Mouse (Mus musculus): Measurements from ENCODE around the gene Fancc. TPM values are rescaled to one million over a fixed set of nuclear protein-coding genes. Genes with fewer than 3 reads are reported as not detected.

Fancc gene
- polyA plus RNA-seq, 1 experiment from 2014 or later = 23.7 TPM

- H3K27ac ChIP-seq = no peak overlapping the region
- 74% methylated on average over 5 of the region's 5 CpGs for WGBS
- H3K36me3 ChIP-seq = peaks cover 24% of the 10 kb centered on the region
- no peaks in the 10 kb centered on the region for H3K27me3 ChIP-seq
- no peak overlapping the region for H3K4me3 ChIP-seq
- peaks cover 50% of the 10 kb centered on the region for H3K4me1 ChIP-seq
- no peak for ATAC-seq (ENCODE audit: insufficient number of reproducible peaks, insufficient read depth, low FRiP score, low TSS enrichment)
- H3K9me3 ChIP-seq = no peaks in the 10 kb centered on the region
- no peak overlapping the region for H3K9ac ChIP-seq
- H3K4me2 ChIP-seq (replicated peaks) = no peak overlapping the region
Observed at GRCm38 (mm10) chr13:63253147-63253546, 243.9 kb downstream of the Fancc start.

DNA sequence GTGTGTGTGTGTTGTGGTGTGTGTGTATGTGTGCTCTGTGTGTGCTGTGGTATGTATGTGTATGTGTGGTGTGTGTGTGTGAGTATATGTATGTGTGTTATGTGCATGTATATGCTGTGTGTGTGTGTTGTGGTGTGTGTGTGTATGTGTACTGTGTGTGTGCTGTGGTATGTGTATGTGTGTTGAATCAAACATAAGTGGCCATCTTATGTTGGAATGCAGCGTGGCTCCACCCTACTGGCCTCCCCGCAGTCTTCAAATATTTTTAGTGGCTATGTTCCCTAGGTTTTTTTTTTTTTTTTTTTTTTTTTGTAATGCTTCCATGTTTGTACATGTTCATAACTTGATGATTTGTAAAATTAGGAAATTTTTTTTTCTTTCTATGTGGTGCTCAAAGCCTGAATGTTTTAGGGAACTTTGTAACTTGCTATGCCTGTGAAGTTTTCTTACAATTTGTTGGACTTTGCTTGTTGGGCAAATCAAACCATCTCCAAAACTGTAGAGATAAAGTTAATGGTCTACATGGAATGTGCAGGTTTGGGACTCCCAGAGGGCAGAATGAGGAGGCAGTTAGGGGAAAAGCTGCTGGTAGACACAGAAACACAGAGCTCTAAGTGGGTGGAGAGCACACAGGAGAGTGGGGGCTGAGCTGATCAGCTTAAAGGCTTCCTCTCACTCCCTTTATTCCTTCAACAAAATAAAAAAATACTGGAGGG is 244.6 kb downstream of the Fancc start:
- ATAC-seq (ENCODE audit: insufficient number of reproducible peaks, insufficient read depth, low FRiP score, low TSS enrichment) = no peak
- no peak overlapping the region for H3K4me2 ChIP-seq (replicated peaks)
- 0 out of 2 replicates have a peak overlapping the region, but pooled peaks have one; percentile 75 for H3K27ac ChIP-seq
- no peaks in the 10 kb centered on the region for H3K9me3 ChIP-seq
- H3K9ac ChIP-seq = no peak overlapping the region
- H3K4me1 ChIP-seq = peaks cover 50% of the 10 kb centered on the region
- WGBS = 94% methylated on average over 2 of the region's 2 CpGs
- no peak overlapping the region for H3K4me3 ChIP-seq
- peaks cover 27% of the 10 kb centered on the region for H3K36me3 ChIP-seq
- no peaks in the 10 kb centered on the region for H3K27me3 ChIP-seq

DNA sequence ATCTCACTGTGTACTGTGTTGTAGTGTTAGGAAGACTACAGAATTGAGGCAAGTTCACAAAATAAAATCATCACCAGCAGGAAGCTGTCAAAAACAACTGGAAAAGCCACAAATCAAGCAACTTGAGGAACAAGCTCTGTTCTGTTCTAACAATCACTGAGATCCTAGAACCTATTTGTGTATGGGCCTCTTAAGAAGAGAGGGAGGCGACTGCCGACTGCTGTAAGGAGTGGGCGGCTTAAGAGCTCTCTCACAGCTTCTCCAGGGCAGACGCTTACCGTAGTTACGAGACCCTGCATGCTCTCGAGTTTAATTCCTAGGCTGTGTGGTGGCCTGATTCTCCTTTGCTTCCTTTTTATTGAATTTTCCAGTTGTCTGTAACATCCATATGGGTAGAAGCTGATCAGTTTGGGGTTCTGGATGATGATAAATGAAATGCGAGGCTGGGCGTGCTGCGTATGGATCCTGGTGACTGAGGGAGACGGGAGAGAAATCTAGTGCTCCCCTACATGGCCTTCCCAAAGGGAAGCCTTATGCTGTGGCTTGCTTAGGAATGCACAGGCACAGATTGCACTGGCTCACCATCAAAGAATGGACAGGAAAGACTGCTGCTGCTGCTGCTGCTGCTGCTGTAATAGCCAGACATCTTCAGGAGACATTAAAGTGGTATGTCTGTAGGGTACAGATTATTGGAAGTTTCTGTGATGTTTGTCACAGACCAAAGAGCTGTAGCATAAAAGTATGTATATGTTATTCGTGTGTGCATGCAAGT is 245.8 kb downstream of the Fancc start:
- Histone ChIP-seq H3K9ac (no peak overlapping the region), H3K4me2 (replicated peaks) (peak overlapping the region; percentile 18), H3K4me1 (peaks cover 58% of the 10 kb centered on the region), H3K27me3 (no peaks in the 10 kb centered on the region), H3K27ac (peak overlapping the region; percentile 75), H3K36me3 (peaks cover 19% of the 10 kb centered on the region), H3K9me3 (no peaks in the 10 kb centered on the region), H3K4me3 (no peak overlapping the region)
- WGBS = 56% methylated on average over 12 of the region's 12 CpGs
- ATAC-seq (ENCODE audit: insufficient number of reproducible peaks, insufficient read depth, low FRiP score, low TSS enrichment) = no peak

DNA sequence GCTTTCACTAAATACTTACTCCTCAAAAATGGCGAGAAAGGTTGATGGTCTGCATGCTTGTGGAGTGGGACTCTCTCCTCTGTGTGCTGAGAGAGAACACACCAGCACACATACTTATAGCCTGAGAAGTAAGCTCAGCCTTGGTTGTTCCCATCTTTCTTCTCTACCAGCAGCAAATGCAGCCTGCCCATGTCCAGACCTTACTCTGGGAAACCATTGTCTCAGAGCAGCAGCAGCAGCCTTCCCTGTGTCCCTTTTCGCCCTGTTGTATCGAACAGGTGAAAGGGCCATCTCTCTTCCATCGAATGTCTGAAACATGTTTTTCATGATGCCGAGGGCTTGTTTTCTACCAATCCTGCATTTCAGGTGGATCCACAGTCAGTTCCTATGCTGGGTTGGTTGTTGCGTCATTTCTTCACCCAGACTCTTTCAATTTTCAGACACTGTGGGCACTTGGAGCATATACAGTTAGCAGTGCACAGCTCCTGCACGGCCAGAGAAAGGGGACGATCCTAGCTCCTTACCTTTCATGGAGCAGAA is 246.6 kb downstream of the Fancc start:
- H3K27ac ChIP-seq = peak overlapping the region; percentile 75; the same call in 1 of the 2 replicates
- no peaks in the 10 kb centered on the region for H3K27me3 ChIP-seq
- peak overlapping the region; percentile 18 for H3K4me2 ChIP-seq (replicated peaks)
- H3K36me3 ChIP-seq = peaks cover 19% of the 10 kb centered on the region; the same call in 1 of the 2 replicates
- WGBS = 89% methylated on average over 8 of the region's 8 CpGs
- H3K9me3 ChIP-seq = no peaks in the 10 kb centered on the region
- H3K4me3 ChIP-seq = no peak overlapping the region
- ATAC-seq (ENCODE audit: insufficient number of reproducible peaks, insufficient read depth, low FRiP score, low TSS enrichment) = no peak
- peaks cover 61% of the 10 kb centered on the region for H3K4me1 ChIP-seq
- H3K9ac ChIP-seq = no peak overlapping the region

DNA sequence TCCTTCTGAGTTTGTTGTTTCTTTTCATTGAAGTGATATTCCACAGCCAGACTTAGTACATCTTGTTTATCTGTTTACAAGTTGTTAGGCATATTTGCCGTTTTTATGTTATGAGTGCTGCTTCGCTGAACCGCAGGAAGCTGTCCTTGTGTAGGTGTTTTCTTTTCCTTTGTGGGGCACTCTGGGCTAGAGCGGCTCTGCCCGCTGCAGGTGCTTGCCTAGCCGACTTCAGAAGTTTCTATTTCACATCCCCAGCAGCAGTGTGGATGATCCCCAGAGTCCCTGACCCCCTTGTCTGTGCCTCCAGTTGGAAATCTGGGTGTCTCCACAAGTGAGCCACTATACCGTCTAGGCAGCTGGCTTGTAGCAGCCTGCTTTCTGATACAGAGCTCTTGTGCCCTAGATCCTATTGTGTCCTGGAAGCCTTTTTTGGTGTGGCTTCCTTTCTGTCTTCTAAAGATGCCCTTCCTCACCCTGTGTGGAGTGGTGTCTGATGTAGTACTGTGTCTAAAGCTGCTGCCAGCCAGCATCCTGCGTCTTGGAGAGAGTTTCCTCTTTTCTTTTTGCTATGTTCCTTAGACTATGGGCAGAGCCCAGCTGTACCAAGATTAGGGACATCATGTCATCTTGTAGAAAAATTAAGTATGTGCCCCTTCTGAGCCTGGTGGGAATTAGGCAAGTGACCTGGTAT is 247.2 kb downstream of the Fancc start:
- no peak for ATAC-seq (ENCODE audit: insufficient number of reproducible peaks, insufficient read depth, low FRiP score, low TSS enrichment)
- WGBS = 77% methylated on average over 8 of the region's 8 CpGs
- Histone ChIP-seq H3K27ac (peak overlapping the region; percentile 26; the same call in 1 of the 2 replicates), H3K36me3 (peaks cover 19% of the 10 kb centered on the region; the same call in 1 of the 2 replicates), H3K27me3 (no peaks in the 10 kb centered on the region), H3K4me3 (no peak overlapping the region), H3K9me3 (no peaks in the 10 kb centered on the region), H3K4me2 (replicated peaks) (no peak overlapping the region), H3K4me1 (peaks cover 65% of the 10 kb centered on the region), H3K9ac (no peak overlapping the region)

DNA sequence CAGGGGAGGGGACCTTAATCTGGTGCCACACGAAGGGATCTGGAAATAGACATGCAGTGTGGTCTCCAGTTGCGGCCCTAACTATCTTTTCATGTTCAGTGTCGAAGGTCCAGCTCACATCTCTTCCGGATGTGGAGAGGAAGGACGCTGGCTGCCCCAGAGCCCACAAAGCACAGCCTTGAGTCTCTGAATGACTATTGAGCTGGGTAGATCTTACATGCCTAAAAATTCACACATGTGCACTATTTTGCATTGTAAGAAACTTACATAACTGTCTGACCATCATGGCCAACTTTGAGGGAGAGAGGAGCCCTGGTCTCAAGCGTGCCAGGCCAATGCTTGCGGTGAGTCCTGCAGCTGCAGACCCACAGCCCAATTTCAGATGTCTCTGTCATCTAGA is 247.9 kb downstream of the Fancc start:
- Histone ChIP-seq H3K4me2 (replicated peaks) (no peak overlapping the region), H3K36me3 (peaks cover 15% of the 10 kb centered on the region), H3K9me3 (no peaks in the 10 kb centered on the region), H3K9ac (no peak overlapping the region), H3K27ac (peak overlapping the region; percentile 41; the same call in 1 of the 2 replicates), H3K4me1 (peaks cover 69% of the 10 kb centered on the region), H3K4me3 (no peak overlapping the region), H3K27me3 (no peaks in the 10 kb centered on the region)
- WGBS = 77% methylated on average over 7 of the region's 7 CpGs
- no peak for ATAC-seq (ENCODE audit: insufficient number of reproducible peaks, insufficient read depth, low FRiP score, low TSS enrichment)

- Histone ChIP-seq H3K27ac (no peak overlapping the region), H3K36me3 (peaks cover 16% of the 10 kb centered on the region; the same call in 1 of the 2 replicates), H3K4me1 (peaks cover 70% of the 10 kb centered on the region), H3K9me3 (no peaks in the 10 kb centered on the region), H3K4me2 (replicated peaks) (no peak overlapping the region; the same call in 1 of the 2 replicates), H3K27me3 (no peaks in the 10 kb centered on the region), H3K9ac (no peak overlapping the region), H3K4me3 (no peak overlapping the region)
- WGBS = 92% methylated on average over 10 of the region's 10 CpGs
- ATAC-seq (ENCODE audit: insufficient number of reproducible peaks, insufficient read depth, low FRiP score, low TSS enrichment) = no peak
Observed at GRCm38 (mm10) chr13:63248318-63248717, 248.8 kb downstream of the Fancc start.

GRCm38 (mm10) chr13:63247631-63248030 is 249.4 kb downstream of the Fancc start:
- no peaks in the 10 kb centered on the region for H3K27me3 ChIP-seq
- H3K36me3 ChIP-seq = peaks cover 19% of the 10 kb centered on the region; the same call in 1 of the 2 replicates
- H3K27ac ChIP-seq = no peak overlapping the region
- H3K4me2 ChIP-seq (replicated peaks) = no peak overlapping the region
- ATAC-seq (ENCODE audit: insufficient number of reproducible peaks, insufficient read depth, low FRiP score, low TSS enrichment) = no peak
- 85% methylated on average over 11 of the region's 11 CpGs for WGBS
- H3K4me1 ChIP-seq = peaks cover 73% of the 10 kb centered on the region
- H3K9ac ChIP-seq = no peak overlapping the region
- H3K4me3 ChIP-seq = no peak overlapping the region
- H3K9me3 ChIP-seq = no peaks in the 10 kb centered on the region

DNA sequence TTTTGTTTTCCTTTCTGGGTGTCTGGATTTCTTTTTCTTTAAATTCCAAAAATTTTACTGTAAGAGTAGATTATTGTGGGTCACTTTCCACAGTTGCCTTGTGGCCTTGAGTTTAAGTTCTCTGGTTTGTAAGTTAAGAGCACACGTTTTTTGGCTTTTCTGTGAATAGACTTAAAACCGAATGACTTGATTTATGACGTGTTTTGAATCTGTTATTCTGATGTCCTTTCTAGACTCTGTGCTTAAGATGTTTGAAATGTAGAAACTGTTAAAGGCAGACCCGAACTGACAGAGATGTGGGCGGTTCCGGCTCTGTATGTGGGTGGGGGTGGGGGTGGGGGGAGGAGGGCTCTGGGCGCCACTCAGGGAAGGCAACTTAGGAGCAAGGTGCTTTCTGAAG is 250.0 kb downstream of the Fancc start:
- Histone ChIP-seq H3K27ac (no peak overlapping the region), H3K9me3 (no peaks in the 10 kb centered on the region), H3K4me1 (peaks cover 76% of the 10 kb centered on the region), H3K27me3 (no peaks in the 10 kb centered on the region), H3K4me3 (no peak overlapping the region), H3K4me2 (replicated peaks) (no peak overlapping the region), H3K9ac (no peak overlapping the region), H3K36me3 (peaks cover 18% of the 10 kb centered on the region; the same call in 1 of the 2 replicates)
- no peak for ATAC-seq (ENCODE audit: insufficient number of reproducible peaks, insufficient read depth, low FRiP score, low TSS enrichment)
- 73% methylated on average over 7 of the region's 7 CpGs for WGBS

DNA sequence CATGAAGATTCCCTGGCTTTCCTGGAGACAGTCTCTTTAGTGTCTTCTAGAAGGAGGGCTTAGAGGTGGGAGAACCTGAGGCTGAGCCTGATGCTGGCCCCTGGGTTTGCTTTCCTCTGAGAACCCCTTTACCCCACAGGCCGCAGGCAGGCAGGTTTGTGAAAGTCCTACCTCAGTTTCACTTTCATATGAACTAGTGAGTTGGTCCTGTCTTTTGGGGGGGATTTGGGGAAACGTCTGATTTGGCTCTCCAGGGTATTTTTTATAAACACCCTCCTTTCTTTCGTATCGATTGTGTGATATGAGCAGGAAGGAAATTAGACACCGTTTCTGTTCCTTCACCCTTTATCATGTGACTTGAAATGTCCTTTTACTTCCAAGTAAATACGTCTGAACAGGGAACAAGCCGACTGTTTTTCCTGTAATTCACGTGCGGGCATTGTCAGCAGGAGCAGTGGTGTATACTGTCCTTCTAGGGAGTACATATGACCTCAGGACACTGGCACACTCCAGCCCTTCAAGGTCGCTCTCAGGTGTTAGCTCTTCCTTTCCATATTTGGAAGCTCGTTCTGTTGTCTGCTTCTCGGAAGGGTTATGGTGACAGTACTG is 250.6 kb downstream of the Fancc start:
- Histone ChIP-seq H3K9ac (no peak overlapping the region), H3K4me3 (no peak overlapping the region), H3K4me1 (peaks cover 76% of the 10 kb centered on the region), H3K27ac (0 out of 2 replicates have a peak overlapping the region, but pooled peaks have one; percentile 5), H3K9me3 (no peaks in the 10 kb centered on the region), H3K27me3 (no peaks in the 10 kb centered on the region), H3K4me2 (replicated peaks) (no peak overlapping the region), H3K36me3 (peaks cover 15% of the 10 kb centered on the region; the same call in 1 of the 2 replicates)
- WGBS = 68% methylated on average over 12 of the region's 12 CpGs
- no peak for ATAC-seq (ENCODE audit: insufficient number of reproducible peaks, insufficient read depth, low FRiP score, low TSS enrichment)

DNA sequence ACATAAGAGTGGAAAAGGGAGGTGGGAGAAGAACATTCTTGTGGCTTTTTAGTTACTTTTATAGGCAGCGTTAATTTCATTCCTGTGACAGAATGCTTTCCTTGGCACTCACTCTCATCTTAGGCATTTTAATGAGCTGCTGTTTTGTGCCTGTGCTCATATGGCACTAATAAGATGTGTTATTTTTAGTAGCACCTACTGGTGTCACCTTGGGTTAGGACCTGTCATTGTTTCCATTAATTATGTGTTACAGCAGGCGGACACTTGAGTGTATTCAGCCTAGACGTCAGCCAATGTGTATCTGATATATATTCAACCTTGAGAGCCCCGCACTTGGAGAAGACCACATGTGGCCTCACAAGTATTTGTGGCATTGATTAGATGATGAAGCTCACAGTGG is 251.3 kb downstream of the Fancc start:
- WGBS = 65% methylated on average over 4 of the region's 4 CpGs
- Histone ChIP-seq H3K27ac (no peak overlapping the region), H3K36me3 (peaks cover 15% of the 10 kb centered on the region; the same call in 1 of the 2 replicates), H3K27me3 (no peaks in the 10 kb centered on the region), H3K4me2 (replicated peaks) (no peak overlapping the region), H3K4me1 (peaks cover 76% of the 10 kb centered on the region), H3K9ac (no peak overlapping the region), H3K9me3 (no peaks in the 10 kb centered on the region), H3K4me3 (no peak overlapping the region)
- ATAC-seq (ENCODE audit: insufficient number of reproducible peaks, insufficient read depth, low FRiP score, low TSS enrichment) = no peak

Data from embryonic facial prominence, embryonic 12.5 days (tissue).